Mouse (Mus musculus): ENCODE measurements around the gene Slc22a20. TPM values are rescaled to one million over a fixed set of nuclear protein-coding genes. Genes with fewer than 3 reads are reported as not detected.

Slc22a20 gene
- not detected in 2 replicates for polyA plus RNA-seq (2015; fragmentation: Nextera tagmentation; extraction: Ambion mirVana)

DNA sequence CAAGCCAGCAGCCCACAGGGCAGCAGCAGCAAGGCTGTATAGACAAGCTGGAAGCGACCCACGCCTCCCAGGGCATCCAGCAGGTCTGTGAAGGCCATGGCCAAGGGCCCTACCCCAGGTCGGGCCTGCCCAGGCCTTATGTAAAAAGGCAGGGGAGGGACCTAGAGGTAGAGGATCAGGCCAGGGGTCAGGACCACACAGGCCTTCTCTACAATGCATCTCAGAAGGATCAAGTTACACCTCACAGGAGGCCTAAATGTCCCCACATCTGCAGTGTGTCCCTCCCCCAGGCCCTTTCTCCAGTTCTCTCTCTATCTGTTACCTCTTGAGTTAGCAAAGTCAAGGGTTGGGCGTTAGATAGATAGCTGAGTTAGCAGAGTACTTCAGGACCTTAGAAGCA is at the start of gene Slc22a20:
Gene Slc22a20 (minus strand): TSS at position 101 of the 400 bp plus-strand sequence.
- Histone ChIP-seq H3K27me3 (no peaks in the 10 kb centered on the region), H3K4me2 (no peak within 1 kb of the TSS), H3K36me3 (no peaks in the 10 kb centered on the region), H3K27ac (replicated peaks) (no peak within 1 kb of the TSS), H3K9me3 (no peaks in the 10 kb centered on the region), H3K4me1 (replicated peaks) (peaks cover 11% of the 10 kb centered on the region), H3K9ac (no peak within 1 kb of the TSS), H3K4me3 (no peak within 1 kb of the TSS)
- WGBS: 45% methylated on average over 4 of the region's 4 CpGs
- ATAC-seq (ENCODE audit: low read depth): no peak

DNA sequence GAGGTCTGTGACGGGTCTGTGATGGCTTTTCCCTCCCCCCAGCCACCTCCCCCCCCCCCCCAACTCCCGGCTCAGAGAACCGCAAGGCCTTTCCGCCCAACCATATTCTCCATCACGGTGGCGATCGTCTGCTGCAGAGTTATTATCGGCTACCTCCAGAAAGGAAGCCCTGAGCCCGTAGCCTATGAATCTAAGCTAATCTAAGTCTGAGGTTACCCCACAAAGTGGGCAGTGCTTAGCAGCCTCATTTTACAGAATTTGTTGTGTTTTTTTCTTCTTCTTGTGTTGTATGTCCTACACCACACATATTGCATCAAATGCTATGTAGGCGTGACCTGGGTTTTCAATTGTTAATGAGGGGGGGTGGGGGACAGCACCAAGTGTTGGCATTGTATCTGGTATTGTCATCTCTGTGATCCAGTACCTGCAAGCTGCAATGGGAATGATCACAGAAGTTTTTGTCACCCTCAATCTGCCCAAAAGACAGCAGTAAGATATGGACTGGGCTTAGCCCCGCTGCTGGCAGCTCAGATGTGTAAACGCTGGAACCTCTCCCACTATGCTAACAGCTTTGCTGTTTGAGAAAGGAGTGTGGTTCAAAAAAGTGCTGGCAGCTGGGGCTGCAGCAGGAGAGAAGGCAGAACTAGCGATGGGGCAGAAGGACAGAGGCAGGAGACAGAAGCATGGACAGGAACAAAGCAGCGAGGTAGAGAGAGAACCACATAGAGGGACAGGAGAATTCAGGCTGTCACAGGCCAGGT is 44.8 kb upstream of the Slc22a20 start:
- Histone ChIP-seq H3K4me2 (no peak overlapping the region), H3K27me3 (no peaks in the 10 kb centered on the region)

DNA sequence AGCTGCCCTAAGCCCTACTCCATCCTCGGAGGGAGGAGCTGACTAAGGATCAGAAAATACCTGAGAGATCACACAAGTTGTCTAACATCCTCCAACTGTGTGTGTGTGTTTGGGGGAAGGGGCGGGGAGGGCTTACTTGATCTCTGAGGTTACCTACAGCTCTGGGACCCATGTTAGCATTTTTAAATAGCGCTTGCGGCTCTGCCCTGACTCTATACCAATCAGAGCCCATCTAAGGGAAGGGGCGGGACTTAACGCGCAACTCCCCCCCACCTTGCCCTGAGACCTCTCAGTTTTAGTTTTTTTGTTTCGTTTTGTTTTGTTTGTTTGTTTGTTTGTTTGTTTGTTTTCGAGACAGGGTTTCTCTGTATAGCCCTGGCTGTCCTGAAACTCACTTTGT is 43.5 kb upstream of the Slc22a20 start:
- no peaks in the 10 kb centered on the region for H3K9me3 ChIP-seq
- no peaks in the 10 kb centered on the region for H3K4me1 ChIP-seq (replicated peaks)
- no peak overlapping the region for H3K4me3 ChIP-seq
- no peaks in the 10 kb centered on the region for H3K27me3 ChIP-seq
- no peaks in the 10 kb centered on the region for H3K36me3 ChIP-seq
- no peak overlapping the region for H3K27ac ChIP-seq (replicated peaks)
- no peak for ATAC-seq (ENCODE audit: low read depth)
- H3K4me2 ChIP-seq: no peak overlapping the region
- no peak overlapping the region for H3K9ac ChIP-seq
- WGBS: 81% methylated on average over 9 of the region's 9 CpGs

More for the DNA sequence above, 44.8 kb upstream of the Slc22a20 start:
- no peak overlapping the region for H3K4me3 ChIP-seq
- no peak for ATAC-seq (ENCODE audit: low read depth)
- H3K4me1 ChIP-seq (replicated peaks): no peaks in the 10 kb centered on the region
- H3K27ac ChIP-seq (replicated peaks): no peak overlapping the region
- H3K9ac ChIP-seq: no peak overlapping the region
- no peaks in the 10 kb centered on the region for H3K36me3 ChIP-seq
- 79% methylated on average over 14 of the region's 14 CpGs for WGBS
- no peaks in the 10 kb centered on the region for H3K9me3 ChIP-seq

DNA sequence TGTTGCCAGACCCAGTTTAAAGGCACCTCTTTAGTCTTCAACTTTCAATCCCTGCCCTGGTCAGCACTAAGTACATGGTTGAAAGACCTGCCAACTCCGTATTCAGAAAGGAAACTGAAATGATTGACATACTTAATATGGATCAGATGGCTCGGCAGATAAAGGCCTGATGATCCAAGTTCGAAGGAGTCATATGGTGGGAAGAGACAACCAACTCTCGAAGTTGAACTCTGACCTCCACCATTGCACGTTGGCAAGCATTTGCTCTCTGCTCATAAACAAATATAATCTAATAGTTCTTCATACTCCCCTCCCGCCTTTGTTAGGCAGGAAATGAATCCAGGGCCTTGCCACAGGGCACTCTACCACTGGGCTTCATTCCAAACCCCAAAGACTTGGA is 43.0 kb upstream of the Slc22a20 start:
- H3K9me3 ChIP-seq: no peaks in the 10 kb centered on the region
- H3K4me3 ChIP-seq: no peak overlapping the region
- H3K9ac ChIP-seq: no peak overlapping the region
- no peaks in the 10 kb centered on the region for H3K4me1 ChIP-seq (replicated peaks)
- no peak overlapping the region for H3K27ac ChIP-seq (replicated peaks)
- no peak overlapping the region for H3K4me2 ChIP-seq
- ATAC-seq (ENCODE audit: low read depth): no peak
- H3K36me3 ChIP-seq: no peaks in the 10 kb centered on the region
- 86% methylated on average over 6 of the region's 6 CpGs for WGBS
- H3K27me3 ChIP-seq: no peaks in the 10 kb centered on the region

GRCm38 (mm10) chr19:6023930-6024329 is 38.0 kb upstream of the Slc22a20 start:
- 85% methylated on average over 7 of the region's 7 CpGs for WGBS
- no peak overlapping the region for H3K4me2 ChIP-seq
- no peaks in the 10 kb centered on the region for H3K9me3 ChIP-seq
- ATAC-seq (ENCODE audit: low read depth): no peak
- H3K27me3 ChIP-seq: no peaks in the 10 kb centered on the region
- H3K27ac ChIP-seq (replicated peaks): no peak overlapping the region
- H3K9ac ChIP-seq: no peak overlapping the region; the same call in 1 of the 2 replicates
- no peaks in the 10 kb centered on the region for H3K4me1 ChIP-seq (replicated peaks)
- H3K36me3 ChIP-seq: no peaks in the 10 kb centered on the region
- no peak overlapping the region for H3K4me3 ChIP-seq

DNA sequence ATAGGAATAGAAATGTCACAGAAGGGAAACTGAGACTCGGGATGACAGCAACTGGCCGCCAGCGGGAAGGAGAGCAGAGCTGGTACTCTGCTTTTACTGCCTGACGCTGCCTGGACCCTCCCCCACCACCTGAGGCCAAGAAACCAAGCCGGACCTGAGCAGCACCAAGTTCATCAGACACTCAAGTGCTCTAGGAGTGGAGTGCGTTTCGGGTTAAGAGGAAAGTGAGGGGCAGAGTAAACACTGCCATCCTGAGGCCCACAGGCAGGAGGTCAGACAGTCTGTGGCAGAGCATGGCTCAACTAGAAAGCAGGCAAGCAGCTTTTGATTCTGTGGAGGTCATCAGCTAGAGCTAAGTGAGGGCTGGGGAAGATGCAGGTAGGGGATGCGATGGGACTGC is 37.1 kb upstream of the Slc22a20 start:
- Histone ChIP-seq H3K27me3 (no peaks in the 10 kb centered on the region), H3K4me2 (no peak overlapping the region), H3K4me3 (no peak overlapping the region), H3K36me3 (no peaks in the 10 kb centered on the region), H3K27ac (replicated peaks) (no peak overlapping the region), H3K9me3 (no peaks in the 10 kb centered on the region), H3K4me1 (replicated peaks) (no peaks in the 10 kb centered on the region), H3K9ac (no peak overlapping the region)
- no peak for ATAC-seq (ENCODE audit: low read depth)
- 76% methylated on average over 8 of the region's 8 CpGs for WGBS

DNA sequence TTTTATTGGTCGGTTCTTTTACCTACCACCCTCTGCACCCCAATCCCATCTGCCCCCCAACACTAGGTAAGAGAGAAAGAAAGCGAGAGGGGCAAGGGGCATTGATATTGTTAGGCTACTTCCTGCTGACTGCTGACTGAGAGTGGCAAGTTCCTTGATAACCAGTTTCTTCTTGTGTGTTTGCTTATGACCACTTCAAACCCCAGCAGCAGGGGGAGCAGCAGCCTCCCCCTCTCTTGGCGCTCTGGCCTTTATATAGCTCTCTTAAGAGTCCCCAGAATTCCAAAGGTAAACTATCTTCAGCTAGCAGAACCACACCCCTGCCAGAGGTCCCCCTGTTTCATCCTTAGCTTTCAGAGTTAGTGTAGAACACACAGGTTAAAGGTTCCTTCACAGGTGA is 34.3 kb upstream of the Slc22a20 start:
- Histone ChIP-seq H3K4me1 (replicated peaks) (peaks cover 12% of the 10 kb centered on the region), H3K4me3 (no peak overlapping the region), H3K27me3 (peaks cover 25% of the 10 kb centered on the region), H3K4me2 (no peak overlapping the region), H3K27ac (replicated peaks) (no peak overlapping the region), H3K9me3 (no peaks in the 10 kb centered on the region), H3K36me3 (no peaks in the 10 kb centered on the region), H3K9ac (no peak overlapping the region)
- WGBS: 59% methylated on average over 3 of the region's 3 CpGs
- ATAC-seq (ENCODE audit: low read depth): no peak

- Histone ChIP-seq H3K4me1 (replicated peaks) (peaks cover 19% of the 10 kb centered on the region), H3K27ac (replicated peaks) (no peak overlapping the region), H3K4me2 (no peak overlapping the region), H3K9ac (no peak overlapping the region), H3K4me3 (no peak overlapping the region), H3K27me3 (peaks cover 41% of the 10 kb centered on the region), H3K36me3 (no peaks in the 10 kb centered on the region), H3K9me3 (no peaks in the 10 kb centered on the region)
- no peak for ATAC-seq (ENCODE audit: low read depth)
- WGBS: 31% methylated on average over 15 of the region's 15 CpGs
Measured at GRCm38 (mm10) chr19:6018142-6019089, 32.5 kb upstream of the Slc22a20 start.

DNA sequence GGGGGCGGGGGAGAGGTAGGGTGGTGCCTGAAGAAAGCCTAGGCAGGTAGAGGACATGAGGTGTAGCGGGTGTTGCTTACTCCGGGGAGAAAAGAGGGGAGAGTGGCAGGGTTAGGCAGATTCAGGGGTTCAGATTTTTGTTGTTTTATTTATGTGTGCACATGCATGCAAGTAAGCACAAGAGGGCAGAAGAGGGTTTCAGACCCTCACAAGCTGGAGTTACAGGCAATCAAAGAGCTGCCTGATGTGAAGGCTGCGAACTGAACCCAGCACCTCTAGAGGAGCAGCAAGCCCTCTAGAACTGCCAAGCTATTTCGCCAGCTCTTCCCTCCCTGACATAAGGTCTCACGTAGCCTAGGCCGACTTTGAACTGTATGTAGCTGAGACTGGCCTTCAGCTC is 30.6 kb upstream of the Slc22a20 start:
- Histone ChIP-seq H3K4me3 (no peak overlapping the region), H3K27me3 (peaks cover 47% of the 10 kb centered on the region), H3K4me2 (peak overlapping the region; percentile 85), H3K36me3 (no peaks in the 10 kb centered on the region), H3K9me3 (no peaks in the 10 kb centered on the region), H3K27ac (replicated peaks) (no peak overlapping the region), H3K4me1 (replicated peaks) (peaks cover 19% of the 10 kb centered on the region), H3K9ac (no peak overlapping the region)
- 37% methylated on average over 7 of the region's 7 CpGs for WGBS
- ATAC-seq (ENCODE audit: low read depth): no peak

DNA sequence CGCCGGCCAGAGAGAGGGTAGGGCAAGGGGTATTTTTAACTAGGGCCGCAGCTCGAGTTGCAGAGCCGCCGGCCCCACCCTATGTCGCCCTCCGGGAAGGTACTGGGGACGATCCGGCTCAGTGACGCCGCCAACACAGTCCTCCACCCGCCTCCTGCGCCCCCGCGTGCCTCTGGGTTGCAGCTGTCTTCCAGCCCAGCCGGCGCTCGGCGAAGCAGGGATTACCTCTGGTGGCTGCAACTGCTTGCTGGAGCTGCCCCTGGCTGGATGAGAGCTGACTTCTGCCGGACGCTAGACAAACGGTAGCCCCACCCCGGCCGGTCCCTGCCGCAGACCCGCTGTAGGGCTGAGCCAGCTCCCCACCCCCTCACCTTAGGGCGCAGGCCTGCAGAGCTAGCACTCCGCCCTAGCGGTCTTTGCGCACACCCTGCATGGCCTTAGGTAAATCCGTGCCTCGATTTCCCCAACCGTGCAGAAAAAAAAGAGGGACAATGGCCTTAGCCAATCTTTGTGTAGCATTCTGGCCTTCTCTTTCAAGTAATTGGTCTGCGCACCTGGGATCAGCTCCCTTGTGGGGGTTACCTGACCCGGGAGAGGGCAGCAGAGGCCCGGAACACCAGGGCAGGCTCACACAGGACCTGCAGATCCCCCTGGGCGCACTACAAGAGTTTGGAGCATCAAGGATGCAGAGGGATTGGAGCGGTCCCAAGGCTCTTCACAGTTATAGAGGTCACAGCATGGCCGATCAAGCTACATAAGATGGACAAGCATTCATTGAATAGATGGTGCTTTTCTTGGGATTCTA is 29.8 kb upstream of the Slc22a20 start, which contains the start of gene Capn1:
Gene Capn1 (minus strand): TSS at position 387 of the 805 bp plus-strand sequence.
- peak within 1 kb of the TSS; percentile 38 for H3K27ac ChIP-seq (replicated peaks)
- ATAC-seq (ENCODE audit: low read depth): peak; percentile 89
- H3K4me1 ChIP-seq (replicated peaks): peaks cover 19% of the 10 kb centered on the region
- peak within 1 kb of the TSS; percentile 52 for H3K4me3 ChIP-seq
- peaks cover 47% of the 10 kb centered on the region for H3K27me3 ChIP-seq
- WGBS: 3% methylated on average over 40 of the region's 40 CpGs
- no peaks in the 10 kb centered on the region for H3K9me3 ChIP-seq
- peak within 1 kb of the TSS; percentile 85 for H3K4me2 ChIP-seq
- no peaks in the 10 kb centered on the region for H3K36me3 ChIP-seq
- H3K9ac ChIP-seq: peak within 1 kb of the TSS; percentile 81

DNA sequence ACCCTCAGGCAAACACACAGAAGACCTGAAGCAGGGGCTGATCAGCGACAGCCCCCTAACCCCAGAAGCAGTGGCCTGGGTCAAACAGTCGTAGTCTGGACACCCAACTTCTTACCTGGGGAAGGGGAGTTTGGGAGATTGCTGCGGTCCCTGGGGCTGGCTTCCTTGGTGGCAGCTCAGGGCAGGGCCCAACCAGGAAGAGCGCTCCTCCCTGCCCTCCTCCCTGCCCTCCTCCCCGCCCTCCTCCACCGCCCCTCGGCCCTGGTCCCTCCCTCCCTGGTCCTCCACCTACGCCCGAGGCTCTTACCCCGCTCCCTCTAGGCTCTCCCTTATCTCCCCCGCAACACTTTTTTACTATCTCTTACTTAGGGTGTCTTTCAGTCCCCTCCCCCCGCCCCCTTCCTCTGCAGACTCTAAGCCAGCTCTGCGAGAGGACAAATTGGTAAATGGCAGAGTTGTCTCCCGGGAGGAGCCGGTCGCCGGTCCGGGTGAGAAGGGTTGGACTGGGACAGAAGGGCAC is 29.1 kb upstream of the Slc22a20 start:
- Histone ChIP-seq H3K4me3 (peak overlapping the region; percentile 52), H3K9ac (peak overlapping the region; percentile 81), H3K4me2 (peak overlapping the region; percentile 85), H3K36me3 (no peaks in the 10 kb centered on the region), H3K27ac (replicated peaks) (peak overlapping the region; percentile 38), H3K4me1 (replicated peaks) (peaks cover 19% of the 10 kb centered on the region), H3K27me3 (peaks cover 47% of the 10 kb centered on the region), H3K9me3 (no peaks in the 10 kb centered on the region)
- under 1% methylated on average over 16 of the region's 18 CpGs for WGBS
- ATAC-seq (ENCODE audit: low read depth): peak; percentile 64
